Mouse (Mus musculus): ENCODE data around the gene Wdr91.

Wdr91 gene

GRCm38 (mm10) chr6:34877509-34878321 is 33.0 kb downstream of the Wdr91 start, which contains the start of gene Cyren:
Gene Cyren (minus strand): TSS chr6:34878060.
- DNase-seq: peak; percentile 87

GRCm38 (mm10) chr6:34876835-34877156 is 33.9 kb downstream of the Wdr91 start:
- no peak for DNase-seq

- DNase-seq: no peak
Measured at GRCm38 (mm10) chr6:34875966-34876834, 34.5 kb downstream of the Wdr91 start.

GRCm38 (mm10) chr6:34875268-34875761 is 35.4 kb downstream of the Wdr91 start:
- DNase-seq: no peak

- DNase-seq: no peak
Measured at GRCm38 (mm10) chr6:34874101-34874921, 36.4 kb downstream of the Wdr91 start.

GRCm38 (mm10) chr6:34872871-34873270 is 37.8 kb downstream of the Wdr91 start:
- DNase-seq: no peak

GRCm38 (mm10) chr6:34871929-34872328 is 38.7 kb downstream of the Wdr91 start:
- no peak for DNase-seq

GRCm38 (mm10) chr6:34870724-34871123 is 40.0 kb downstream of the Wdr91 start:
- DNase-seq: no peak

- DNase-seq: no peak
Measured at GRCm38 (mm10) chr6:34870136-34870535, 40.5 kb downstream of the Wdr91 start.

GRCm38 (mm10) chr6:34869225-34869915 is 41.3 kb downstream of the Wdr91 start:
- no peak for DNase-seq

GRCm38 (mm10) chr6:34868507-34869217 is 42.0 kb downstream of the Wdr91 start:
- no peak for DNase-seq

- no peak for DNase-seq
Measured at GRCm38 (mm10) chr6:34867995-34868350, 42.7 kb downstream of the Wdr91 start.

GRCm38 (mm10) chr6:34867301-34867994 is 43.2 kb downstream of the Wdr91 start:
- no peak for DNase-seq

- DNase-seq: no peak
Measured at GRCm38 (mm10) chr6:34866786-34867185, 43.9 kb downstream of the Wdr91 start.

GRCm38 (mm10) chr6:34865711-34866593 is 44.7 kb downstream of the Wdr91 start:
- DNase-seq: no peak

- DNase-seq: no peak
Measured at GRCm38 (mm10) chr6:34865213-34865612, 45.5 kb downstream of the Wdr91 start.

- DNase-seq: no peak
Measured at GRCm38 (mm10) chr6:34863786-34864514, 46.7 kb downstream of the Wdr91 start.

GRCm38 (mm10) chr6:34862791-34863403 is 47.8 kb downstream of the Wdr91 start, which contains the start of gene Tmem140:
Gene Tmem140 (plus strand): TSS chr6:34863146.
- no peak for DNase-seq

- DNase-seq: no peak
Measured at GRCm38 (mm10) chr6:34862381-34862780, 48.3 kb downstream of the Wdr91 start.

Measured in cerebellum, adult 8-10 months (tissue).